Comparison of ENCODE assay signal across 18 mouse cellular contexts in genomic region chr11:116424621-116425407, GRCm38 (mm10). TPM values are rescaled to one million over a fixed set of nuclear protein-coding genes. Genes with fewer than 3 reads are reported as not detected.
DNase-seq lines count a peak whose midpoint lies in the region; ATAC-seq and TF ChIP-seq lines count a peak whose summit lies in the region.
"Had no signal": no experiment of that assay in that cellular context is flagged by ENCODE, and none has a peak within 500 bp of the region (broad histone marks: within the 10 kb centered on the region; RNA-seq: fewer than 3 reads in every experiment).

No protein-coding gene starts in this region.

- no peak overlapping the region for H3K4me3 ChIP-seq in lung, embryonic 16.5 days (ENCODE audit: low read length)
- peak overlapping the region; percentile 33 for H3K4me3 ChIP-seq in bone marrow macrophage, adult 2 months (ENCODE audit: insufficient read depth, low read length)
- H3K4me3 ChIP-seq in macrophage (ENCODE audit: inconsistent target): no peak overlapping the region
- H3K4me3 ChIP-seq: forebrain, embryonic 12.5 days; hindbrain, embryonic 10.5 days; kidney, embryonic 15.5 days; limb, embryonic 13.5 days had no signal

- no peaks in the 10 kb centered on the region for H3K27me3 ChIP-seq in lung, embryonic 16.5 days (ENCODE audit: control insufficient read depth, insufficient read depth, low read depth, low read length)
- H3K27me3 ChIP-seq: forebrain, embryonic 12.5 days; kidney, embryonic 15.5 days; limb, embryonic 13.5 days had no signal

- WGBS in lung, embryonic 16.5 days: 42% methylated on average over 8 of the region's 8 CpGs
- 37% methylated on average over 8 of the region's 8 CpGs for WGBS in macrophage (ENCODE audit: missing documents)

- no peak for DNase-seq in lung, postnatal 25 days (ENCODE audit: low spot score)
- DNase-seq in ES-CJ7 (ENCODE audit: low read depth, low spot score): peak; percentile 21
- no peak for DNase-seq in cerebellum, adult 9-11 months
- DNase-seq in ovary, adult 18-20 months (ENCODE audit: low spot score): no peak
- DNase-seq: adrenal gland, adult 8-10 months; cerebellum, postnatal 10 days; embryo, embryonic 11 days; midbrain, embryonic 14.5 days; right cerebral cortex, postnatal 25 days had no signal

- no peaks in the 10 kb centered on the region for H3K9me3 ChIP-seq in lung, embryonic 16.5 days (ENCODE audit: control insufficient read depth, low read length)
- H3K9me3 ChIP-seq: forebrain, embryonic 12.5 days; hindbrain, embryonic 10.5 days; kidney, embryonic 15.5 days; limb, embryonic 13.5 days had no signal

- no peak overlapping the region for H3K9ac ChIP-seq in lung, embryonic 16.5 days (ENCODE audit: low read length)
- H3K9ac ChIP-seq: forebrain, embryonic 12.5 days; kidney, embryonic 15.5 days; limb, embryonic 13.5 days had no signal

- ATAC-seq in lung, embryonic 16.5 days (ENCODE audit: low read depth): no peak

- peaks cover 10% of the 10 kb centered on the region for H3K4me1 ChIP-seq in lung, embryonic 16.5 days (replicated peaks; ENCODE audit: control insufficient read depth, insufficient read depth, low read length)
- H3K4me1 ChIP-seq in bone marrow macrophage, adult 2 months (ENCODE audit: control insufficient read depth, insufficient read depth, low read length): peaks cover 43% of the 10 kb centered on the region
- H3K4me1 ChIP-seq: forebrain, embryonic 12.5 days; limb, embryonic 13.5 days had no signal

- no peaks in the 10 kb centered on the region for H3K36me3 ChIP-seq in lung, embryonic 16.5 days (ENCODE audit: control insufficient read depth, insufficient read depth, low read length)
- no peaks in the 10 kb centered on the region for H3K36me3 ChIP-seq in macrophage (ENCODE audit: inconsistent target)
- H3K36me3 ChIP-seq: forebrain, embryonic 12.5 days; hindbrain, embryonic 10.5 days; kidney, embryonic 15.5 days; limb, embryonic 13.5 days had no signal

- TF ChIP-seq CTCF in bone marrow macrophage, adult 2 months (IDR thresholded peaks at IDR 0.05; ENCODE audit: low read depth, low read length): no peak

- H3K79me2 ChIP-seq in macrophage (ENCODE audit: inconsistent target): no peaks in the 10 kb centered on the region

- TF ChIP-seq POLR2A in bone marrow macrophage, adult 2 months (IDR thresholded peaks at IDR 0.05; ENCODE audit: borderline replicate concordance, low read depth, low read length): no peak

- 0 out of 2 replicates have a peak overlapping the region, but pooled peaks have one; percentile 7 for H3K27ac ChIP-seq in lung, embryonic 16.5 days (ENCODE audit: low read length)
- H3K27ac ChIP-seq in bone marrow macrophage, adult 2 months (ENCODE audit: insufficient read depth, low read depth, low read length): peak overlapping the region; percentile 94
- peak overlapping the region; percentile 87 for H3K27ac ChIP-seq in macrophage
- H3K27ac ChIP-seq: forebrain, embryonic 12.5 days; hindbrain, embryonic 10.5 days; kidney, embryonic 15.5 days; limb, embryonic 13.5 days had no signal

- no peak overlapping the region for H3K4me2 ChIP-seq in lung, embryonic 16.5 days (ENCODE audit: low read depth, low read length)
- H3K4me2 ChIP-seq: forebrain, embryonic 12.5 days; kidney, embryonic 15.5 days; limb, embryonic 13.5 days had no signal

RNA-seq across cellular contexts. Expression of gene Ubald2, which starts 9.1 kb away (rescaled TPM):
- polyA plus RNA-seq in lung, embryonic 16.5 days (2015; fragmentation: Nextera tagmentation; extraction: Ambion mirVana): 41.3 and 43.2 TPM in 2 replicates
- 123 and 152 TPM in 2 replicates for polyA plus RNA-seq in bone marrow macrophage, adult 2 months (2012; ENCODE audit: insufficient read depth, insufficient read length, missing spikeins)
- 10 to 100 TPM in 7 of 26 experiments, 1 to 10 TPM in 17, under 1 TPM in 2; 0.62 to 15.1 (median 5.9) TPM for total RNA-seq in macrophage (2018; cell fraction: chromatin; rRNA removed)
- total RNA-seq in macrophage (2018; cell fraction: cytosol; rRNA removed): 10 to 100 TPM; 22.3 to 37.2 (median 29.0) TPM
- total RNA-seq in macrophage (2018; cell fraction: nucleus; rRNA removed): 10 to 100 TPM in 12 of 26 experiments, 1 to 10 TPM in 14; 3.3 to 22.5 (median 9.6) TPM
- polyA plus RNA-seq in macrophage (2018): 18.0 to 34.4 TPM (median 27.5 TPM) in 3 replicates

RNA-seq across cellular contexts. Expression of gene Rnf157, which starts 12.0 kb away (rescaled TPM):
- polyA plus RNA-seq in lung, embryonic 16.5 days (2015; fragmentation: Nextera tagmentation; extraction: Ambion mirVana): 3.5 and 4.0 TPM in 2 replicates
- 12.3 and 12.4 TPM in 2 replicates for polyA plus RNA-seq in bone marrow macrophage, adult 2 months (2012; ENCODE audit: insufficient read depth, insufficient read length, missing spikeins)
- total RNA-seq in macrophage (2018; cell fraction: chromatin; rRNA removed): 10 to 100 TPM in 22 of 26 experiments, 1 to 10 TPM in 4; 3.1 to 61.4 (median 29.3) TPM
- total RNA-seq in macrophage (2018; cell fraction: cytosol; rRNA removed): 10 to 100 TPM; 10.5 to 18.6 (median 14.5) TPM
- 10 to 100 TPM in 20 of 26 experiments, 1 to 10 TPM in 6; 6.5 to 53.5 (median 18.2) TPM for total RNA-seq in macrophage (2018; cell fraction: nucleus; rRNA removed)
- polyA plus RNA-seq in macrophage (2018): 12.1 to 23.4 TPM (median 14.0 TPM) in 3 replicates

RNA-seq across cellular contexts. Expression of gene Qrich2, which starts 41.2 kb away (rescaled TPM):
- polyA plus RNA-seq in lung, embryonic 16.5 days (2015; fragmentation: Nextera tagmentation; extraction: Ambion mirVana): 0.26 TPM in 1 of 2 replicates, not detected in the other
- not detected in 2 replicates for polyA plus RNA-seq in bone marrow macrophage, adult 2 months (2012; ENCODE audit: insufficient read depth, insufficient read length, missing spikeins)
- not detected for total RNA-seq in macrophage (2018; cell fraction: chromatin; rRNA removed)
- not detected for total RNA-seq in macrophage (2018; cell fraction: cytosol; rRNA removed)
- total RNA-seq in macrophage (2018; cell fraction: nucleus; rRNA removed): under 1 TPM in 3 of 26 experiments, not detected in 23; 0.12 to 0.58 (median 0.17) TPM
- not detected in 3 replicates for polyA plus RNA-seq in macrophage (2018)
- total RNA-seq: layer of hippocampus, adult 18-20 months had no signal
- polyA plus RNA-seq: CD4-positive, CD25-positive, alpha-beta regulatory T cell, adult 4 months; forebrain, embryonic 12.5 days; midbrain, embryonic 14.5 days had no signal

Comparison
In these comparisons a context has a peak if more than half of its experiments do, and no peak if none do; other contexts are left out.
1. H3K27ac ChIP-seq: peak in every context shown above with its lines; median percentile 94 in bone marrow macrophage, adult 2 months; 87 in macrophage; 7 in lung, embryonic 16.5 days.